Mouse (Mus musculus): ENCODE measurements around the gene Sdhc. TPM values are rescaled to one million over a fixed set of nuclear protein-coding genes. Genes with fewer than 3 reads are reported as not detected.
A peak's percentile ranks its signal among the peaks of the same experiment; 100 is the strongest.
"Not testable (repeated sequence)": the region's sequence is repeated elsewhere in the genome, so short reads cannot be mapped to it uniquely, and the experiment has no call there.

Gene Sdhc
- total RNA-seq, 1 experiment from 2014 or later = 25.1 TPM

DNA sequence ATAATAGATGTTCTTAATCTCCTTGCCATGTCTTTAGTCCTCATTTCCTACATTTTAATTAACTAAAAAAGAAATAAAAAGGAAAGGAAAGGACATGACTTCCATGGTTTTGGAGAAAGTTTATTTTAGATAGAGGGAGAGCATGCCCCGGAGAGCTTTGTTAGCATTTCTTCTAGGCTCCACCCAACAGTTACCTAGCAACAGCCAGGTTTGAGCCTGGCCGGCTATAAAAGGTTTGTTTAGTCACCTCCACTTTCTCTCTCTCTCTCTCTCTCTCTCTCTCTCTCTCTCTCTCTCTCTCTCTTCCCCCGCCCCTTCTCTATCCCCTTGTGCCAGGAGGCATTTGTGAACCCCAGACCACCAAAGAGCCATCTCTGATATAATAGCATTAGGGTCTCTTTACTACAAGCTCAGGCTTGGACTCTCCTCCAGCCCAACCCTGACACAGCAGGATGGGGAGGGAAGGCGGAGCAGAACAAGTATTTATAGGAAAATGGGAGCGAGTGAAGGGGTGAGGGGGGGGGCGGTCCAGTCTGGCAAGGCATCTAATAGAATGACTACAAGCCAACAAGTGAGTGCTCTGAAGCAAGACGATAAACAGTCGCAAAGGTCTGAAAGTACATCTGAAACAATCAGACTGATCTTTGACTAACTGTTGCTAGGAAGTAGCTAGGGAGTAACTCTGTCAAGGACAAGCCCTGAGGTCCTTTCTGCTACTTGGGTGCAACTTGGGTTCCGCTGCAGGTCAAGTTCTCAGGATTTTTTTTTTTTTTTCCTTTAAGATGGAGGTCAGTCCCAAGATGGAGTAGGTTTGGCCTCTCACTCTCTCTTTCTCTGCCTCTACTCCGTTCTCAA lies 54.1 kb downstream of the Sdhc start:
- no peak for ATAC-seq (replicated peaks; ENCODE audit: insufficient number of reproducible peaks, low FRiP score, low TSS enrichment, poor library complexity, severe bottlenecking)

DNA sequence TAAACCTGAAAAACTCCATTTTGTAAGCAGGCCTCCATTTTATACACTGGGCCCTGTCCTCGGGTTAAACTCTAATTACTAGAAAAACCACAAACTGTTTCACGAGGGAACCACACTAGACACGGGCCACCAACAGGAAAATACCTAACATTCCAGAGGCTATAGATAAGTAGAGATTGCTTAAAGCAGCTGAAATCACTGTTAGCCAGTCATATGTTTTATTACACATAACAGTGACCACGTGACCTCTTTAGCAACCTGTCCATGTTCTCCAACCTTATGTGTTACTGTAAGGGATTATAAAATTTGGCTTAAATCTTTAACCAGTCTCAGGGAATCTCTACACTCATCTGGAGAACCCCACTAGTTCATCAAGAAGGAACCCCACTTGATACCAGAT lies 56.0 kb downstream of the Sdhc start:
- no peak for ATAC-seq (replicated peaks; ENCODE audit: insufficient number of reproducible peaks, low FRiP score, low TSS enrichment, poor library complexity, severe bottlenecking)

DNA sequence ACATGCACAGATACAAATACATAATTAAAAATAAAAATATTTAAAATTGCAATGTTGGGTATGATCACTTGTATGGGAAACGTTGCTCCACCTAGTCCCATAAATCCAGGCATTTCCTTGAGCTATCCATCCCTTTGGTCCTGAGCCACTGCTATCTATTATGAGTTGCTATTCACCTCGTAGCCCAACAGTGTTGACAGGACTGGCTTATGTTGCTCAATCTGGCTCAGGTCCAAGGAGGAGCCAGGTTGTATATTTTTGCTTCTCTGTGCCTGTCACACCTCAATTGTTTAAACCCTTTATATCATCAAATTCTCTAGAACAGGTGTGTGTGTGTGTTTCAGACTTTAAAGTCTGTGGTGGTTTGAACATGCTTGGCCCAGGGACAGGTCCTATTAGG lies 59.6 kb downstream of the Sdhc start:
- no peak for ATAC-seq (replicated peaks; ENCODE audit: insufficient number of reproducible peaks, low FRiP score, low TSS enrichment, poor library complexity, severe bottlenecking)

DNA sequence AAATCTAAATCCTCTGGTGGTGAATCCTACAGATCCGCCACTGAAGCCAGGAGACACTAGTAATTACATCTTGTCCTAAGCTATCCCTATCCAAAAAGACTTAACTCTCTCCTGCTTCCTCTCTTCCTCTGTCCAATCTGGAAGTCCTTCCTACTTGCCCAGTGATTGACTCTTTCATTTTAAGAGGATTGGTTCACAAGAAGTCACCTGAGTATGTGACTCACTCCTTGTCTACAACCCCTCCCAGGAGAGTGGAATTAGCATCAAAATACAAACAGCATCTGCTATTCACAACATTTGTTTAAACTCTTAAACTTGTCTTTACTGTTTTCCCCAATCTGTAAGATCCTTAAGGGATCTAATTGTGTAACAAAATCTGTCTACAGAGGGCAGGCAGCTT lies 60.5 kb downstream of the Sdhc start:
- ATAC-seq (replicated peaks; ENCODE audit: insufficient number of reproducible peaks, low FRiP score, low TSS enrichment, poor library complexity, severe bottlenecking) = no peak

DNA sequence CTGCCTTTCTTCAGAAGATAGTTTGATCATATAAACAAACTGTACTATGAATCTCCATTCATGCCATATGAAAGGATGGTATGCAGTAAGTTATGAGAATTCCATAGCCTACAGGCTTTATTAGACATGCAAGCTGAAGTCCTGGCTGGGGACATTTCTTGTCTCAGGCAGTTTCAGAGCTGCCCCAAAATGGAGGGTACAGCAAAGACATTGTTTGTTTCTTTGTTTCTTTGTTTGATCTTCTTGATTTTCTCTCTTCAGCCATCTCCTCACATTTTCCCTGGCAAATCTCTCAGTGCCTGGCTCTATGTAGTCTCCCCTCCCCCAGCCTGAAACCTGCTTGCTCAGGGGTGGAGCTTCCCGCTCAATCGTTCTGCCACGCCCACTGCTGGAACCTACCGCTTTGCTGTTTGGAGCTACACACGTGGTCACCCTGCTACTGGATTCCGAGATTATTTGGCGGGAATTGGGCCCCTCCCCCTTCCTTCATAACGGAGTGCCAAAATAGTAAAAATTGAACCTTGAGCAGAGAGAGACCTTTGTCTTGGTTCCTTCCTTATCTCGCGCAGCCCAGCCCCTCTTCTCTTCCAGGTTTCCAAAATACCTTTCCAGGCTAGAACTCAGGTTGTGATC lies 62.0 kb downstream of the Sdhc start:
- ATAC-seq (replicated peaks; ENCODE audit: insufficient number of reproducible peaks, low FRiP score, low TSS enrichment, poor library complexity, severe bottlenecking) = not testable (repeated sequence)

DNA sequence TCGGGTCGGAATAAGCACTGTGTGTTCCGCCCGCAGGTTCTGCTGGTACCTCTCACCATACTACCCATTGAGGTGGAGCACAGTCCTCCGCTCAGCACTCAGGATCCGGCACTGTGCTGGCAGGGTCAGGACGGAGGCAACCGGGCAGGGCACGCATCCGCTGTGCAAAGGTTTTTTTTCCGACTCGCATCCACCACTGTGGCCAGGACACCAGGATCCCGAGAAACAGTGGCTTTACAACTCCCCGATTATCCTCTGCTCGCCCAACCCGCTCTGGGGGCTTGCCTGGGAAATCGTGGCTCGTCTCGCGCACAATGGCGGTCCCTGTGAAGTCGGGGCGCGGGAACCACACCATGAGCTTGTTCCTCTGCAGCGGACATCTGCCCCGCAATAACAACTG lies 64.7 kb downstream of the Sdhc start:
- no peak for ATAC-seq (replicated peaks; ENCODE audit: insufficient number of reproducible peaks, low FRiP score, low TSS enrichment, poor library complexity, severe bottlenecking)

DNA sequence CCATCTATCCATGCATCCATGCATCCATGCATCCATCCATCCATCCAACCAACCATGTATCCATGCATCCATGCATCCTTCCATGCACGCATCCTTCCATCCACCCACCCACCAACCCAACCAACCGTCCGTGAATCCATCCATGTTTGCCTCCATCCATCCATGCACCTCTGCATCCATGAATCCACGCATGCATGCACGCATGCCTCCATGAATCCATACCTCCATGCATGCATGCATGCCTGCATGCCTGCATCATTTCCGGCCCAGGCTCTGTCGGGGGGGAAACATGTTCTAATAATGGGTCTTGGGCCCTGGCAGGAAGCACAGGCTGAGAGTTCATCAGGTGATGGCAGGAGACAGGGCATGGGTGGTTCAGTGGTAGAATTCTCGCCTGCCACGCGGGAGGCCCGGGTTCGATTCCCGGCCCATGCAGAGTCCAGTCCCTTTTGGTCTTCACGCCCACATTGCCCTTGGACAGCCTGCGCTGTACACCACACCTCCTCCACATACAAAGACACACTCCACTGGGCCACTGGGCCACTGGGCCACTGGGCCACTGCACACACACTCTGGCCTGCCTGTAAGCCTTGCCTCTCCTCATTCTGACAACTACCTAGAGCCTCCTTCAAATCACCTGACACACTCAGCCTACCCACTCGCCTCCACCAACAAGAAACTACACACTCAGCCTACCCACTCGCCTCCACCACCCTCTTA lies 68.7 kb downstream of the Sdhc start:
- ATAC-seq (replicated peaks; ENCODE audit: insufficient number of reproducible peaks, low FRiP score, low TSS enrichment, poor library complexity, severe bottlenecking) = not testable (repeated sequence)

DNA sequence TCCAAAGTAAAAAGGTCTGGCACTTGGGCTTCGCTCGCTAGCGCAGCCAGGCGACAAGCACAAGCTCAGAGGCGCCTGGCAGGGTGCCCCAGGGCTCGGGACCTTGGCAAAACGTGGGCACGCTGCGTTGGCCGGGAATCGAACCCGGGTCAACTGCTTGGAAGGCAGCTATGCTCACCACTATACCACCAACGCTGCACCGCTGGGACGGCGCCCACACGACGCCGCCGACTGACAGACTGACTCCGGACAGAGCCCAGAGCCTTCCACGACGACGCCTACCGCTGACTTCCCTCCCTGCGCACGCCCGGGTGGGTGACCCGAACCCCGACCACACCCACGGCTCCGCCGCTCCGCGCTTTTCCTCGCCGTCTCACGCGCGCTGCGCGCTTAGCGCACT lies 70.6 kb downstream of the Sdhc start:
- ATAC-seq (replicated peaks; ENCODE audit: insufficient number of reproducible peaks, low FRiP score, low TSS enrichment, poor library complexity, severe bottlenecking) = peak; percentile 13; the same call in 1 of the 2 replicates

DNA sequence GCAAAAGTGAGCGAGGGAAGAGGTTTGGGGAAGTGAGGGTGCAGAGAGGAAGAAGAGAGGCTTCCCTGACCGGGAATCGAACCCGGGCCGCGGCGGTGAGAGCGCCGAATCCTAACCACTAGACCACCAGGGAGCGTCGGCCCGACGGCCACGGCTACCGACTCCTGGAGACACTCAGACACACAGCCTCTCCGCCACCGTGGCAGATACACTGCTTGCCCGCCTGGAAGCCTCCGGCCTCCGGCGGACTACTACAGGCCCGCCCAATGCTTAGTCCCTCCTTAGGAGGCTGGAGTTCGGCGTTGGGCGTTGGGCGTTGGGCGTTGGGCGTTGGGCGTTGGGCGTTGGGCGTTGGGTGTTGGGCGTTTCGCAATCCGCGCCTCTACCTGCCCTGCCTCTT lies 71.1 kb downstream of the Sdhc start:
- ATAC-seq (replicated peaks; ENCODE audit: insufficient number of reproducible peaks, low FRiP score, low TSS enrichment, poor library complexity, severe bottlenecking) = peak; percentile 24

DNA sequence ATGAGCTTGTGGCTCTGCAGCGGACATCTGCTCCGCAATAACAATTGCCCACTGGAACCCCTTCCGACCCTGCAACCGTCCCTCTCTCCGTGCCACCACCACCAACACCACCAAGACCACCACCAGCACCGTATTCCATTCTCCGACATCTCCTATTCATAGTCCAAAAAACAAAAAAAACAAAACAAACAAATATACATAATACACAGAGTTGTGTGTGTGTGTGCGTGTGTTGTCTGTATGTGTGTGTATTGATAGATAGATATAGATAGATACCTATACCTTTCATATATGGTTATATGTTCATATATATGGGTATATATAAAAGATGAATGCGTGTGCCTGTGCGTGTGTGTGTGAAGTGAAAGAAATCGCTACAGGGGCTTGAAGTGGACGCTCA lies 72.0 kb downstream of the Sdhc start:
- ATAC-seq (replicated peaks; ENCODE audit: insufficient number of reproducible peaks, low FRiP score, low TSS enrichment, poor library complexity, severe bottlenecking) = not testable (repeated sequence)

DNA sequence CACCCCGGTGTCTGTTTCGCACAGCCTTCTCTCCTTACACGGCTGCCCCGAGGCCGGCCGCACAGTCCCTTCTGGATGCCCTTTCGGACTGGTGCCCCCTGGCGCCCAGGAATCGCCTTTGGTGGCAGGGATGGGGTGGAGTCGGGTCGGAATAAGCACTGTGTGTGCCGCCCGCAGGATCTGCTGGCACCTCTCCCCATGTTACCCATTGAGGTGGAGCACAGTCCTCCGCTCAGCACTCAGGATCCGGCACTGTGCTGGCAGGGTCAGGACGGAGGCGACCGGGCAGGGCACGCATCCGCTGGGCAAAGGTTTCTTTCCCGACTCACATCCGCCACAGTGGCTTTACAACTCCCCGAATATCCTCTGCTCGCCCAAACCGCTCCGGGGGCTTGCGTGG lies 72.4 kb downstream of the Sdhc start:
- ATAC-seq (replicated peaks; ENCODE audit: insufficient number of reproducible peaks, low FRiP score, low TSS enrichment, poor library complexity, severe bottlenecking) = peak; percentile 9

DNA sequence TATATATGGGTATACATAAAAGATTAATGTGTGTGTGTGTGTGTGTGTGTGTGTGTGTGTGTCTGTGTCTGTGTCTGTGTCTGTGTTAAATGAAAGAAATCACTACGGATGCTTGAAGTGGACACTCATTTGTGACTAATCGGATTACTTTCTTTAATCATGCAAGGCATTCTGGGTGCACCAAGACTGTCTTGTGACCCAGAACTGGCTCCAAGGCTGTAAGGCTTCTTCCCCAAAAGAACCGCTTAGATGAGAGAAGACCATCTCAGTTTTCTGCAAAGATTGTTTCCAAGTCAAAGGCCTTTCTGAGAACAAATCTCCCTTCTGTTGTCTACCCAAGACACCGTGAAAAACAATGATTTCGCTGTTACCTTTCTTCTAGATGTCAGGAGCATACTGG lies 73.2 kb downstream of the Sdhc start:
- ATAC-seq (replicated peaks; ENCODE audit: insufficient number of reproducible peaks, low FRiP score, low TSS enrichment, poor library complexity, severe bottlenecking) = not testable (repeated sequence)

Other genes starting within 250 kb of the Sdhc start
- gene Fcrlb, start 237.7 kb downstream of the Sdhc start, total RNA-seq (2017) = 0.43 TPM in 1 of 3 replicates, not detected in the others
- gene Fcrla, start 223.0 kb downstream of the Sdhc start, total RNA-seq (2017) = 25.8 to 50.1 TPM (median 35.3 TPM) in 3 replicates
- gene Fcgr2b, start 174.1 kb downstream of the Sdhc start, total RNA-seq (2017) = 181 to 197 TPM (median 187 TPM) in 3 replicates
- gene Fcgr4, start 131.7 kb downstream of the Sdhc start, total RNA-seq (2017) = 364 to 612 TPM (median 571 TPM) in 3 replicates
- gene Fcgr3, start 85.7 kb downstream of the Sdhc start, total RNA-seq (2017) = 270 to 442 TPM (median 434 TPM) in 3 replicates
- 1.4 to 6.2 TPM (median 1.6 TPM) in 3 replicates for gene Cfap126, start 36.7 kb downstream of the Sdhc start, total RNA-seq (2017)
- not detected in 3 replicates for gene Mpz, start 108 bp upstream of the Sdhc start, total RNA-seq (2017)
- 0.29 to 2.0 TPM in 2 of 3 replicates, not detected in the other for gene Pcp4l1, start 45.7 kb upstream of the Sdhc start, total RNA-seq (2017)
- gene Nr1i3, start 63.4 kb upstream of the Sdhc start, total RNA-seq (2017) = 0.19 to 0.86 TPM in 2 of 3 replicates, not detected in the other
- 5.0 to 10.2 TPM (median 9.3 TPM) in 3 replicates for gene Tomm40l, start 71.9 kb upstream of the Sdhc start, total RNA-seq (2017)
- not detected in 3 replicates for gene Apoa2, start 74.5 kb upstream of the Sdhc start, total RNA-seq (2017)
- 875 to 1,050 TPM (median 955 TPM) in 3 replicates for gene Fcer1g, start 83.8 kb upstream of the Sdhc start, total RNA-seq (2017)
- gene Adamts4, start 99.8 kb upstream of the Sdhc start, total RNA-seq (2017) = not detected in 3 replicates
- 172 to 231 TPM (median 231 TPM) in 3 replicates for gene Ndufs2, start 100.8 kb upstream of the Sdhc start, total RNA-seq (2017)
- gene B4galt3, start 119.7 kb upstream of the Sdhc start, total RNA-seq (2017) = 32.4 to 35.5 TPM (median 34.3 TPM) in 3 replicates
- gene Ppox, start 130.6 kb upstream of the Sdhc start, total RNA-seq (2017) = 9.2 to 14.2 TPM (median 11.1 TPM) in 3 replicates
- 8.1 to 12.6 TPM (median 11.2 TPM) in 3 replicates for gene Usp21, start 137.4 kb upstream of the Sdhc start, total RNA-seq (2017)
- gene Ufc1, start 144.4 kb upstream of the Sdhc start, total RNA-seq (2017) = 46.7 to 66.9 TPM (median 63.4 TPM) in 3 replicates
- 9.8 to 12.6 TPM (median 11.4 TPM) in 3 replicates for gene Dedd, start 178.5 kb upstream of the Sdhc start, total RNA-seq (2017)
- 35.1 to 41.2 TPM (median 36.1 TPM) in 3 replicates for gene Nit1, start 195.0 kb upstream of the Sdhc start, total RNA-seq (2017)
- 26.8 to 86.9 TPM (median 34.0 TPM) in 3 replicates for gene Pfdn2, start 195.1 kb upstream of the Sdhc start, total RNA-seq (2017)
- not detected in 3 replicates for gene Klhdc9, start 210.2 kb upstream of the Sdhc start, total RNA-seq (2017)
- gene Nectin4, start 219.5 kb upstream of the Sdhc start, total RNA-seq (2017) = 2.0 to 3.9 TPM (median 2.5 TPM) in 3 replicates
- 328 to 413 TPM (median 376 TPM) in 3 replicates for gene Arhgap30, start 238.4 kb upstream of the Sdhc start, total RNA-seq (2017)